Mouse (Mus musculus) inflammation-experienced regulatory T-cells, adult 16 weeks (primary cell): Measurements from ENCODE around the gene Zfp622. TPM values are rescaled to one million over a fixed set of nuclear protein-coding genes. Genes with fewer than 3 reads are reported as not detected.

Source experiments
- polyA plus RNA-seq: library from polyadenylated mRNA; unstranded; fragments of 100-300 nt; shearing (Covaris generic); gene quantifications from one replicate; pipeline ENCODE4 v1.2.1, GENCODE M21; 2017

The Zfp622 gene
- polyA plus RNA-seq: 10.1 TPM

DNA sequence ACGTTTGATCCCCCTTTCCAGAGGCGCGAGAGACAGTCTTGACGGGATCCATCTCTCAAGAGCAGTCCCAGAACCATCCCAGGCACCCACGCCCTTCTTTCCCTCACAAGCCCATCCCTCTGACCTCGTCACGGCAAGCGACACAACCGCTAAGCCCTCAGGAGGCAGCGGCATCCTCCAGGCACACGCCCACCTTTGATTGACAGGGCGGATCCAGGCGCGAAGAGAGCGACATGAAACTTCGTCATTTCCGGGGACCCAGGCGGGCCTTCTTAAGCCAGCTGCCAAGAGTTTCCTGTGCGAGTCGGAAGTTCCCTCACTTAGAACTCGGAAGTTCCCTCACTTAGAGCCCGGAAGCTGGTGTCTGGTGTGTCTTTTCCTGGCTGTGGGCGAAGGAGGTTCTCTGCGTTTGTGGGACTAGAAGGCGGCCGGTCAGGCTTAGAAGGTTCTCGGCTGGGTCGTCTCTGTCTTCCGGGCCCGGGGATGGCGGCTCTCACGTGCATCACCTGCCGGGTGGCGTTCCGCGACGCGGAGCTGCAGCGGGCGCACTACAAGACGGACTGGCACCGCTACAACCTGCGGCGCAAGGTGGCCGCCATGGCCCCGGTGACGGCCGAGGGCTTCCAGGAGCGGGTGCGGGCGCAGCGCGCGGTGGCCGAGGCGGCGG is at the start of gene Zfp622:
Zfp622 (plus strand) TSS at position 300 of the 667 bp plus-strand sequence.

Other genes with a start within 250 kb of the Zfp622 start
- 40.8 TPM for gene Retreg1, start 141.2 kb upstream of the Zfp622 start, polyA plus RNA-seq